Mouse (Mus musculus) neural tube, embryonic 12.5 days (tissue): Measurements from ENCODE around the gene Usp9x. TPM values are rescaled to one million over a fixed set of nuclear protein-coding genes. Genes with fewer than 3 reads are reported as not detected.

ENCODE experiments used
- ATAC-seq: fragments of 200-750 bp; cut with Nextera tagmentation; 2 replicates; pipeline ENCODE4 v1.8.0; 2017; ENCODE audit warnings: low read depth, mild to moderate bottlenecking, moderate TSS enrichment, moderate library complexity; ENCODE audit not compliant: low FRiP score
- H3K27ac ChIP-seq: fragments of 300-500 bp; sonication (generic); 2 replicates; pipeline ENCODE4 v1.5.1; 2016
- H3K27me3 ChIP-seq: fragments of 300-500 bp; sonication (generic); replicated peaks from 2 replicates; pipeline ENCODE4 v1.6.1; 2016; ENCODE audit warnings: mild to moderate bottlenecking
- H3K36me3 ChIP-seq: fragments of 300-500 bp; sonication (generic); 2 replicates; pipeline ENCODE4 v1.6.1; 2016; ENCODE audit warnings: mild to moderate bottlenecking
- H3K4me1 ChIP-seq: fragments of 300-500 bp; sonication (generic); 2 replicates; pipeline ENCODE4 v1.6.1; 2016
- H3K4me2 ChIP-seq: fragments of 300-500 bp; sonication (generic); replicated peaks from 2 replicates; pipeline ENCODE4 v1.6.1; 2016; ENCODE audit warnings: mild to moderate bottlenecking
- H3K4me3 ChIP-seq: fragments of 300-500 bp; sonication (generic); 2 replicates; pipeline ENCODE4 v1.5.1; 2016
- H3K9ac ChIP-seq: fragments of 300-500 bp; sonication (generic); 2 replicates; pipeline ENCODE4 v1.6.1; 2016; ENCODE audit warnings: mild to moderate bottlenecking
- H3K9me3 ChIP-seq: fragments of 300-500 bp; sonication (generic); 2 replicates; pipeline ENCODE4 v1.6.1; 2016; ENCODE audit warnings: mild to moderate bottlenecking
- WGBS: fragments of 180-500 bp; shearing (Covaris S2); methylation state at CpG from one replicate; pipeline ENCODE4 v1.1.7; 2016; 5-methylcytosine and 5-hydroxymethylcytosine counted together
- polyA plus RNA-seq: library from polyadenylated mRNA; unstranded; fragments of >200 nt; fragmentation: Nextera tagmentation; extraction: Ambion mirVana; gene quantifications from 2 replicates; pipeline ENCODE4 v1.2.1, GENCODE M21; 2016

Gene Usp9x
- polyA plus RNA-seq, result 49.5 and 52.7 TPM in 2 replicates

DNA sequence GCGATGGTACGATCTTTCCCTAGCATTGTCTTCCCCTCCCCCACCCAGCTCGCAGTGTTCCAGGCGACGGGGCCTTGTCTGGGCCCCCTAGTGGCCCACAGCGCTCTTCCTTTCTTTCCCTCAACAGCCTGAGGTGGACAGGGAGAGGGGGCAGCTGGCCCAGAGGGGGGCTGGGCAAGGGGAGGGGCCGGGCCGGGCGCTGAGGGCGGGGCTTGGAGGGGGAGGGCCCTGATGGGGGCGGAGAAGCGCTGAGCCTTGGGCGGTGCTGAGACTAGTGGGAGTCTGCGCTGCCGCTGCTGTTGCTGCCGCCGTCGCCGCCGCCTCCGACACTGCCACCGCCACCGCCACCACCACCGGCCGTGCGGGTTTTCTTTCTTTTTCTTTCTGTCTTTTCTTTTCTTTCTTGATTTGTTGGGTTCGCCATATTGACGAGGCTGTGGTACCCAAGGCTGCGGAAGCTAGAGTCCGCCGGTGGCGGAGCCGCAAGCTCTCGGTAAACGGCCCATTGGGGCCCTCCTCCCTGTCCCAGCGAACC, at the start of gene Usp9x:
Usp9x (plus strand) TSS at position 258 of the 535 bp plus-strand sequence.
- no peaks in the 10 kb centered on the region for H3K4me1 ChIP-seq
- peak within 1 kb of the TSS; percentile 87 for H3K27ac ChIP-seq
- H3K9ac ChIP-seq, result peak within 1 kb of the TSS; percentile 84
- peak; percentile 94 for ATAC-seq
- H3K36me3 ChIP-seq, result no peaks in the 10 kb centered on the region
- H3K27me3 ChIP-seq, result no peaks in the 10 kb centered on the region
- WGBS, result 14% methylated on average over 21 of the region's 36 CpGs
- peak within 1 kb of the TSS; percentile 58 for H3K4me2 ChIP-seq
- no peaks in the 10 kb centered on the region for H3K9me3 ChIP-seq
- peak within 1 kb of the TSS; percentile 76 for H3K4me3 ChIP-seq

DNA sequence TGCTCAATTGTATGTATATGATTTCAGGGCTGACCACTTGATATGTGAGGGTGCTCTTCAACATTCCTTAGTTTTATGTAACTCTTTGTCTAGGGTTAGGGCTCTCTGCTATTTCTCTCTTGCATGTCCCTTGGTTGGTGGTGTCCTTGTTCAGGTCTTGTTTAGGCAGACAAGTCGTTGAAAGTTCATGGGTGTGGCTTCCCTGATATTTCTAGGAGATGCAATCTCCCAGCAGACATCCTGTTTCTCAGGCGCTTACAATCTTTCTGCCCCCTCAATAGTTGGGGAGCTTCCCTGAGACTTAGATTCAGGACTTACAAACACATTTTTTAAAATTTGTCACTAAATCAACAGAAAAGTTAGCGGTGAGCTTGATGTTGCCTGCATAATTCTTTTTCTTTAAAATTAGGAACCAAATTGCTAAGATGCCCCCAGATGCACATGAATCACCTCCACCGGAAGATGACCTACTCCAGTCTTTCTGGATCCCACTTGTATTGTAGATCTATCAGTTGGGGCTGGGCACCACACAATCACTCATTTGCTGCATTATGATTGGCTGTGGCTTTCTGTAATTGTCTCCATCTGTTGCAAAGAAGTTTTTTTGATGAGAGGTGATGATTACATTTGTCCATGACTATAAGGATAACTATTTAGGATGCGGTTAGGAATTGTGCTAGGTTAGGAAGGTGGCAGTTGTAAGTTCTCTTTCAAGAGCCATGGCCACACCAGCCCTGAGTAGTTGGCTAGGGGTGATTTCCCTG, 48.6 kb upstream of the Usp9x start:
- no peaks in the 10 kb centered on the region for H3K36me3 ChIP-seq
- H3K4me1 ChIP-seq, result no peaks in the 10 kb centered on the region
- no peak overlapping the region for H3K9ac ChIP-seq
- no peak overlapping the region for H3K4me3 ChIP-seq
- 87% methylated on average over 5 of the region's 5 CpGs for WGBS
- H3K27me3 ChIP-seq, result no peaks in the 10 kb centered on the region
- no peak for ATAC-seq
- H3K27ac ChIP-seq, result no peak overlapping the region
- H3K4me2 ChIP-seq, result no peak overlapping the region
- H3K9me3 ChIP-seq, result no peaks in the 10 kb centered on the region

DNA sequence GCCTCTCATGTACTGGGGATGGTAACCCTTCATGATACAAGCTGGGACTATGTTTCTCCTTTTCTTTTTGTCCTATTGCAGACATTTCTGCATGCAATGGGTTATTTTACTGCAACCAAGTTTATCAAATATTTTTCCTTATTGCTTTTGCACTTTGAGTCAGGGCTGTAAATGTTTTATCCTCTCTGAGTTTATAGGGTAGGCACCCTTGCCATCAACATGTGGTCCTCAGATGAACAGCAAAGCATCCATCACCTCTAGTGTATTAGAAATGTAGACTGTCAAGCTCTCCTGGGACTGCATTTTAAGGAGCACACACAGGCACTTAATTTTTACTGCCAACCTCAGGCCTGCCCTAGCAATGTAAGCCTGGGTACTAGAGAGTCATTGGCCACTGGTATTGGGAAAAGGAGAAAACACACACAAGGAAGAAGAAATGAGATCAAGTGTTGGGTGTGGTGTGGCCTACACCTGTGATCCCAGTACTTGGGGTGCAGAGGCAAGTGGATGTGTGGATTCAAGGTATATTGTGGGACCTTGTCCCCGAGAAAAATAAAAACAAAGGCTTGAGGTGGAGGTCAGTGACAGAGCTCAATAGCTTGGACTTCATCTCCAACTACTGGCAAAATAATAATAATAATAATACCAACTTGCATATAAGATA, 46.6 kb upstream of the Usp9x start:
- Histone ChIP-seq H3K9me3 (no peaks in the 10 kb centered on the region), H3K4me2 (no peak overlapping the region), H3K4me1 (no peaks in the 10 kb centered on the region), H3K27me3 (no peaks in the 10 kb centered on the region), H3K27ac (no peak overlapping the region), H3K9ac (no peak overlapping the region), H3K4me3 (no peak overlapping the region), H3K36me3 (no peaks in the 10 kb centered on the region)
- 64% methylated on average over 1 of the region's 1 CpGs for WGBS
- ATAC-seq, result no peak

DNA sequence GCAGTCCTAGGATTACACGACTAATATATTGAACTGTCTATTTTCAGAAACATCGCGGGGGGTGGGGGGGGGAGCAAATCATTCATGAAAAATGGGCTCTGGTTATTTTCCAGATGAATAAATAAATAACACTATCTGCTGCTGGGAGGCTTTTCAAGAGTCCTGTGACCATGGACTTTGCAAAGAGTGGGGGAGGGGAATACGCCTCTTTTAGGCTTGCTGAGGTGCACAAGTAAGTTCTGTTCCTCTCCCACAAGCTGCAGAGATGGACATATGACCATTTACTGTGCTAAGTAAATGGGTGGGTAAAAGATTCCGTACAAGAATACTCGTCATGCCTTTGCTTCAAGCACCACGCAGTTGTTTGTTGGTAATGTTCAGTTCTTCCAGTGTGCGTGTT, 46.0 kb upstream of the Usp9x start:
- Histone ChIP-seq H3K4me1 (no peaks in the 10 kb centered on the region), H3K4me2 (no peak overlapping the region), H3K9me3 (no peaks in the 10 kb centered on the region), H3K4me3 (no peak overlapping the region), H3K36me3 (no peaks in the 10 kb centered on the region), H3K9ac (no peak overlapping the region), H3K27me3 (no peaks in the 10 kb centered on the region), H3K27ac (no peak overlapping the region)
- WGBS, result 87% methylated on average over 8 of the region's 8 CpGs
- no peak for ATAC-seq

DNA sequence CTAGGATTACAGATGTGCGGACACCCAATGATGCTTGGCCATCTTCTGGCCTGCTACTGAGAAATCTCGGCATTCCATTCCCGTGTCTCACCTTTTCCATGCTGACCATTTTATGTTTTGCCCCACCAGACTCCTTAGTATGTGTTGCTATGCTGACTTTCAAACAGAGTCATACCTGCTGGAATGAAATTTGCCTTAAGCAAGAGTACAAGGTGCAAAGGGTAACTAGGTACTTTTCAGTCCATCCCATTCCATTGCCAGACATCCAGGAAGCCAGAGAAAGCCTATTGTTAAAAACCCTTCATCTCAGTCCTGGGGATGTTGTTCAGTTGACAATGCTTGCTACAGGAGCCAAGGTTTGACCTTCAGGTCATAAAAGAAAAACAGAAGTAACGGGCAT, 43.1 kb upstream of the Usp9x start:
- Histone ChIP-seq H3K27ac (no peak overlapping the region), H3K4me3 (no peak overlapping the region), H3K4me2 (no peak overlapping the region), H3K9ac (no peak overlapping the region), H3K4me1 (no peaks in the 10 kb centered on the region), H3K27me3 (no peaks in the 10 kb centered on the region), H3K36me3 (no peaks in the 10 kb centered on the region), H3K9me3 (no peaks in the 10 kb centered on the region)
- 92% methylated on average over 4 of the region's 4 CpGs for WGBS
- ATAC-seq, result no peak

DNA sequence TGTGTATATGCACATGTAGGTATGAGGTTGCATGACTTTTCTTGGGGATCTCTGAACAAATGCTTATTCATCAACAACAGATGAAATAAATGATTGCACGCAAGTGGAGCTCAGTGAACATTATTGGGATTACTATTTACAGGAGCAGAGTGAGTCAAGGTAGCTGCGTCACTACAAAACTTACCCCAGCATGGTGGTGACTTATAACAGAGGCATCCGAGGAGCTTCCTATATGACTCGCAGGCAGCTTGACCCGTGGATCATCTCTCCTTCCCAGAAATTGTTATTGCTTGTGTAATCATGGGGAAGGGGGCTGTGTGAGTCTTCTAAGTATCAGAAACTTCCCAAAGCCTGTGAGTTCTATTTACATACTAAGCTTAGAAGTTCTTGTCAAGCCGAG, 41.3 kb upstream of the Usp9x start:
- 87% methylated on average over 6 of the region's 6 CpGs for WGBS
- H3K36me3 ChIP-seq, result no peaks in the 10 kb centered on the region
- H3K27me3 ChIP-seq, result no peaks in the 10 kb centered on the region
- no peak overlapping the region for H3K9ac ChIP-seq
- no peak for ATAC-seq
- no peaks in the 10 kb centered on the region for H3K4me1 ChIP-seq
- no peaks in the 10 kb centered on the region for H3K9me3 ChIP-seq
- H3K27ac ChIP-seq, result no peak overlapping the region
- H3K4me2 ChIP-seq, result no peak overlapping the region
- no peak overlapping the region for H3K4me3 ChIP-seq

DNA sequence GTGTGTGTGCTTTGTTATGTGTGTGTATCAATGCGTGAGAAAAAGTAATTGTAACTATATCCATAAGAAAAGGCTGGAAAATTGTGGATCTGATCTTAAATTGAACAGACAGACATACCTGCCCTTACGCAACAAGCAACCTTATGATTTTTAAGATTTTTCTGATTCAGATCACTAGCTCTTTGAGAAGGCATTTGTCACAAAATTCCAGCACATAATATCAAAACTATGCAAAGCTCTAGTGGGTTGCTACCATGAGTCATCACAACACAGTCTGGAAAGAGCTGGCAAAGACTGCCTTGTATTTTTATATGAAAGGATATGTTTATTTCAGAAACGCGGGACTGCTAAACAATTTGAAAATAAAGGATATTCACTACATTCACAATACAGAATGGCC, 34.2 kb upstream of the Usp9x start:
- H3K4me3 ChIP-seq, result no peak overlapping the region
- no peak overlapping the region for H3K27ac ChIP-seq
- no peaks in the 10 kb centered on the region for H3K36me3 ChIP-seq
- H3K4me2 ChIP-seq, result no peak overlapping the region
- ATAC-seq, result no peak
- no peak overlapping the region for H3K9ac ChIP-seq
- no peaks in the 10 kb centered on the region for H3K4me1 ChIP-seq
- no peaks in the 10 kb centered on the region for H3K9me3 ChIP-seq
- WGBS, result 90% methylated on average over 4 of the region's 4 CpGs
- H3K27me3 ChIP-seq, result no peaks in the 10 kb centered on the region; the same call in 1 of the 2 replicates

DNA sequence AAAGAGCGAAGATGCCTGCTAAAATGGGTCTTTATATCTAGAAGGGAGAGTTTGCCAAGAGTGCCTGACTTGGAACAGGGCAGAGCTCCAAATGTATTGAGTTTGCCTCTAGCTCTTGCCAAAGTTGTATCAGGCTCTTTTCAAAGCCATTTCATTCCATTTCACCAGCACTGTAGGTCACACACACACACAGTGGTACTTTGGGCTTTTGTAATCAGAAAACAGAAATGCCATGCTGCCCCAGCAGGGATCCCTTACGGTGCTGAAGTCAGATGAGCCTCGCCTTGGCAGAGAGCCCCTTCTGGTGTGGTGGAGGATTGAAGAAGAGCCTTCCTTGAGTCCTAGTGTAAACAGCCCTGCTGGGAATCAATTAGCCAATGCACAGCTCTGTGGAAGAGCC, 32.1 kb upstream of the Usp9x start:
- no peaks in the 10 kb centered on the region for H3K4me1 ChIP-seq
- H3K9ac ChIP-seq, result no peak overlapping the region
- no peaks in the 10 kb centered on the region for H3K36me3 ChIP-seq
- H3K4me2 ChIP-seq, result no peak overlapping the region
- 48% methylated on average over 3 of the region's 3 CpGs for WGBS
- no peak overlapping the region for H3K4me3 ChIP-seq
- H3K27ac ChIP-seq, result no peak overlapping the region
- no peaks in the 10 kb centered on the region for H3K9me3 ChIP-seq
- H3K27me3 ChIP-seq, result no peaks in the 10 kb centered on the region; the same call in 1 of the 2 replicates
- no peak for ATAC-seq

DNA sequence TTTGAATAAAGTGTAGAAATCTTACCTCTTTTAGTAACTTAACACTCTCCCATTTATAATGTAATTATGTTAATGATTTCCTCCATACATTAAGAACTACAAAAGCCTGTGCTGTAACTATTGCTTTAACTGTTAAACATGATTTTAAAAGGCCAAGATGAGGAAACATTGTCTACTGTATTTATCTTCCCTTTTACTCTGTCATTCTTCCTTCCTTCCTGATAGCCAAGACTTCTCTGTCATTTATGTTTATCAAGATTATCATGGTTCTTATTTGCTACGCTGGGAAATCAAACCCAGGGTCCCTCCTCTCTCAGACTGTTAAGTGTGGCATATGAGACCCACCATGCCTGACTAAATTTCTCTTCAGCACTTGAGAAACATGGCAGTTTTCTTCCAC, 30.9 kb upstream of the Usp9x start:
- H3K36me3 ChIP-seq, result no peaks in the 10 kb centered on the region
- WGBS, result 70% methylated on average over 1 of the region's 1 CpGs
- H3K9ac ChIP-seq, result no peak overlapping the region
- H3K9me3 ChIP-seq, result no peaks in the 10 kb centered on the region
- H3K27me3 ChIP-seq, result no peaks in the 10 kb centered on the region; the same call in 1 of the 2 replicates
- no peak for ATAC-seq
- H3K4me3 ChIP-seq, result no peak overlapping the region
- no peak overlapping the region for H3K27ac ChIP-seq
- H3K4me2 ChIP-seq, result no peak overlapping the region
- H3K4me1 ChIP-seq, result no peaks in the 10 kb centered on the region

DNA sequence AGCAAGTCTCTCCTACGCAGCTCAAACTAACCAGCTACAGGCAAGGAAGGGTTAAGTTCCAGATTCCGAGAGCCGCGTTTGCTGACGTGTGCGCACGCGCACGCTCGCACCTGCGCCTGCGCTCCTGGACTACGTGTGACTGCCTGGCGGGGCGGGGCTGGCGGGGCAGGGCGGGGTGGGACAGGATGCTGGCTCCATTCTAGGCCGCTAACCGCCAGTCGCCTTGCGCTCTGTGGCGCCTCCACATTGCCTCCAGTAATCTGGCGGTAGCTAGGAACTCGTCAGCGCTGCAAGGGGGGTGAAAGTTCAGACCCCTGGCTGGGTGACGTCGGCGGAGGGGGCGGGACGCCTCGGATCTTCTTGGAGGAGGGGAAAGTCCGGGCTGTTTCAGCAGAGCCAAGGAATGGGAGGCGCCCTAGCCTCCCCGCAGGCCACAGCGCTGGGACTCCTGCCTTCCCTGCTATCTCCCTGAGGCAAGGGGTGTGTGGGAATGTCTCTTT, 29.6 kb upstream of the Usp9x start:
- H3K27me3 ChIP-seq, result no peaks in the 10 kb centered on the region; the same call in 1 of the 2 replicates
- H3K9ac ChIP-seq, result peak overlapping the region; percentile 47; the same call in 1 of the 2 replicates
- peak; percentile 99 for ATAC-seq
- WGBS, result 5% methylated on average over 35 of the region's 35 CpGs
- H3K4me2 ChIP-seq, result peak overlapping the region; percentile 54
- peak overlapping the region; percentile 41 for H3K4me3 ChIP-seq
- no peaks in the 10 kb centered on the region for H3K4me1 ChIP-seq
- peak overlapping the region; percentile 76 for H3K27ac ChIP-seq
- H3K36me3 ChIP-seq, result no peaks in the 10 kb centered on the region
- no peaks in the 10 kb centered on the region for H3K9me3 ChIP-seq

DNA sequence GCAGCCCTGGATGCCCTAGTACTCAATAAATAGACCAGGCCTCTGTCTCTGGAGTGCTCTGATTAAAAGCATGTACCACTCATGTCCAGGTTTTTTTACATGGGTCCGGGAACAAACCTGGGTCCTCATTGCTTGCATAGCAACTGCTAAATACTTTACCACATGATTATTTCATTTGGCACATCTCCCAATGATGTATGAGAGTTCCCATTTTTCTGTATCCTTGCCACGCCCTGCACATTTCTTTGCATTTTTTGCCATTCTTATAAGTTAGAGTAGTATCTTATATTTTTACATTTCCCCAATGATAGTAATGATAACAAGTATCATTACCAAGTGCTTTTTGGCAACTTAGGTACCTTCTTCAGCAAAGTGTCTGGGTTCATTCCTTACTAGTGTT, 27.5 kb upstream of the Usp9x start:
- Histone ChIP-seq H3K4me2 (no peak overlapping the region), H3K4me3 (no peak overlapping the region), H3K4me1 (no peaks in the 10 kb centered on the region; the same call in 1 of the 2 replicates), H3K36me3 (no peaks in the 10 kb centered on the region), H3K27me3 (no peaks in the 10 kb centered on the region; the same call in 1 of the 2 replicates), H3K9me3 (no peaks in the 10 kb centered on the region), H3K27ac (no peak overlapping the region), H3K9ac (no peak overlapping the region)
- no peak for ATAC-seq
- 89% methylated on average over 2 of the region's 2 CpGs for WGBS

DNA sequence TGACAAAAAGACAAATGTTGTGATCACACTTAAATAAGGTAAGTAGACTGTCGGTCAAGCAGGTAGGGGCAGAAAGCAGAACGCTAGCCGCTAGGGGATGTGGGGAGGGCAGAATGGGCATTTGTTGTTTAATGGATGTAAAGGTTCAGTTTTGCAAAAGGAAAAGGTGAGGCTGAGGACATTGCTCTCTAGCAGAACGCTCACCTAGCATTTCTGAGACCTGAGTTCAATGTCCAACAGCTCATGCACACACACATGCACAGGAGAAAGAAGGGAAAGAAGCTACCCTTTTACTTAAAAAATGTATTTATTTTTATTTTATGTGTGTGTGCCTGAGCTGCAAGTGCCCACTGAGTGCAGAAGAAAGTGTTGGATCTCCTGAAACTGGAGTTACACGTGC, 26.6 kb upstream of the Usp9x start:
- no peak overlapping the region for H3K4me2 ChIP-seq
- H3K27me3 ChIP-seq, result no peaks in the 10 kb centered on the region; the same call in 1 of the 2 replicates
- no peak overlapping the region for H3K27ac ChIP-seq
- H3K4me3 ChIP-seq, result no peak overlapping the region
- 84% methylated on average over 5 of the region's 5 CpGs for WGBS
- ATAC-seq, result no peak
- no peak overlapping the region for H3K9ac ChIP-seq
- no peaks in the 10 kb centered on the region for H3K36me3 ChIP-seq
- no peaks in the 10 kb centered on the region for H3K9me3 ChIP-seq
- no peaks in the 10 kb centered on the region; the same call in 1 of the 2 replicates for H3K4me1 ChIP-seq
